Mouse (Mus musculus) testis, adult 2 months (tissue): Measurements from ENCODE around the gene Msrb3.

Experiments used
- CTCF ChIP-seq: fragments of 200-500 bp; IDR thresholded peaks from 2 replicates; pipeline ENCODE4 v1.5.1; 2012; ENCODE audit warnings: low read depth, mild to moderate bottlenecking, inconsistent platforms, low read length, moderate library complexity; ENCODE audit not compliant: control insufficient read depth, insufficient read depth, insufficient replicate concordance
- POLR2A ChIP-seq: fragments of 200-500 bp; IDR thresholded peaks from 2 replicates; pipeline ENCODE4 v1.6.1; 2012; ENCODE audit warnings: low read depth, mild to moderate bottlenecking, inconsistent platforms, low read length, moderate library complexity; ENCODE audit not compliant: control insufficient read depth

DNA sequence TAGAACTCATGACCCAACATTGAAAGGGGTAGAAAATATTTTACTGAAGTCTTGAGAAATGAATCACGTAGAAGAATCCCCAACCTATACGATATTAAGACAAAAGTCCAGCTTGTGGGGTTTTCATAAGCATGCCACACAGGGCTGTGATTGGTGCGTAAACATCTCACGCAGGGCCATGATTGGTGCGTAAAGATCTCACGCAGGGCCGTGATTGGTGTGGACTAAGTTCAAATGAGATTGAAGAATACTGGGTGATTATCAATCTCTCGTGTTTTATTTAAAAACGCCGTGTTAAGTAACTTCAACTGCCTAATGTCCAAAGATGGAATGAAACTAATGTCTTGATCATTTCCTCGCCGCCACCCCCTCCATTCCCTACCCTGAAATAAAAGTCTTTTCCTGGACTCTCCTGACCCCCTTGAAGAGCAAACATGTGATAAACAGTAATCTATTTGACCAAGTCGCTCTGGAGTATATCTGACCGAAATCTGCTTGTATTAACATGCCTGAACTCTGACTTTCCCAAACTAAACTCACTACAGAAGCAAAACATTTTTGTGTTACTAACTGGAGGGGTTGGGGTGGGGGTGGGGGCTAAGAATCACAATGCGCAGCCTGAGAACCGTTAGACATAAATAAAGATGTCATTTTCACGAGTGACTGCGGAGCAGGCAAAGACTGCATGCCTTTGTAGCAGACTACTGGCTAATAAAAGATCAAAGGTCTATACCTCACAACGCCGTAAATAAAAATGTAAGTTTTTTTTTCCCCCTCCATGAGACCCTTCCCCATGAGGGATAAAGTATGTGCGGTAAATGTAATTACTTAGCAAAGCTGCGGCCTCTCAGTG is 27.0 kb downstream of the Msrb3 start:
- no peak for TF ChIP-seq CTCF
- TF ChIP-seq POLR2A = no peak
